Mouse (Mus musculus) brain, adult 2 months (tissue): Measurements from ENCODE around the gene Tmem255a.
A peak's percentile ranks its signal among the peaks of the same experiment; 100 is the strongest.

Experiments
- DNase-seq: peaks from one replicate; pipeline ENCODE4 v3.0.0; 2011; ENCODE audit warnings: low read depth, low spot score

The Tmem255a gene

GRCm38 (mm10) chrX:38251851-38252571, at the start of gene Tmem255a:
Gene Tmem255a (minus strand): TSS chrX:38252439.
- peak; percentile 79 for DNase-seq

GRCm38 (mm10) chrX:38259610-38260009, 7.4 kb upstream of the Tmem255a start:
- DNase-seq: peak; percentile 15

- peak; percentile 62 for DNase-seq
These were observed 1.8 kb downstream of the Tmem255a start for GRCm38 (mm10) chrX:38250352-38250950.

GRCm38 (mm10) chrX:38249640-38250351, 2.4 kb downstream of the Tmem255a start:
- peak; percentile 60 for DNase-seq

- DNase-seq: no peak
These were observed 4.6 kb downstream of the Tmem255a start for GRCm38 (mm10) chrX:38247601-38248000.

- peak; percentile 23 for DNase-seq
These were observed 5.1 kb downstream of the Tmem255a start for GRCm38 (mm10) chrX:38247108-38247507.

- DNase-seq: peak; percentile 47
These were observed 14.5 kb downstream of the Tmem255a start for GRCm38 (mm10) chrX:38237731-38238130.

GRCm38 (mm10) chrX:38229888-38230287, 22.4 kb downstream of the Tmem255a start:
- no peak for DNase-seq

- DNase-seq: no peak
These were observed 29.5 kb downstream of the Tmem255a start for GRCm38 (mm10) chrX:38222757-38223156.

GRCm38 (mm10) chrX:38217676-38217991, 34.6 kb downstream of the Tmem255a start:
- no peak for DNase-seq

GRCm38 (mm10) chrX:38216986-38217675, 35.1 kb downstream of the Tmem255a start:
- no peak for DNase-seq

- no peak for DNase-seq
These were observed 44.8 kb downstream of the Tmem255a start for GRCm38 (mm10) chrX:38207392-38207791.

GRCm38 (mm10) chrX:38201816-38202215, 50.4 kb downstream of the Tmem255a start:
- DNase-seq: peak; percentile 58

GRCm38 (mm10) chrX:38190458-38190764, 61.8 kb downstream of the Tmem255a start:
- no peak for DNase-seq

GRCm38 (mm10) chrX:38189552-38190457, 62.4 kb downstream of the Tmem255a start, which contains the start of gene Zbtb33:
Gene Zbtb33 (plus strand): TSS chrX:38189793.
- DNase-seq: peak; percentile 93

- no peak for DNase-seq
These were observed 66.7 kb downstream of the Tmem255a start for GRCm38 (mm10) chrX:38185520-38185919.

GRCm38 (mm10) chrX:38181608-38182258, 70.5 kb downstream of the Tmem255a start:
- peak; percentile 59 for DNase-seq

GRCm38 (mm10) chrX:38180656-38181607, 71.3 kb downstream of the Tmem255a start:
- DNase-seq: peak; percentile 20

- DNase-seq: peak; percentile 57
These were observed 72.3 kb downstream of the Tmem255a start for GRCm38 (mm10) chrX:38179891-38180310.
